Mouse (Mus musculus) neural tube, embryonic 13.5 days (tissue): ENCODE results near the gene Arf3. TPM values are rescaled to one million over a fixed set of nuclear protein-coding genes. Genes with fewer than 3 reads are reported as not detected.

Source experiments
- ATAC-seq: fragments of 200-750 bp; cut with Nextera tagmentation; 2 replicates; pipeline ENCODE4 v1.8.0; 2017; ENCODE audit warnings: low read depth, mild to moderate bottlenecking, moderate TSS enrichment, moderate library complexity
- H3K27ac ChIP-seq: fragments of 300-500 bp; sonication (generic); replicated peaks from 2 replicates; pipeline ENCODE4 v1.5.1; 2015; ENCODE audit warnings: moderate library complexity, mild to moderate bottlenecking, inconsistent platforms
- H3K27me3 ChIP-seq: fragments of 300-500 bp; sonication (generic); 2 replicates; pipeline ENCODE4 v1.6.1; 2015; ENCODE audit warnings: mild to moderate bottlenecking, inconsistent platforms
- H3K36me3 ChIP-seq: fragments of 300-500 bp; sonication (generic); 2 replicates; pipeline ENCODE4 v1.6.1; 2015; ENCODE audit warnings: mild to moderate bottlenecking, inconsistent platforms
- H3K4me1 ChIP-seq: fragments of 300-500 bp; sonication (generic); replicated peaks from 2 replicates; pipeline ENCODE4 v1.6.1; 2015; ENCODE audit warnings: inconsistent platforms
- H3K4me2 ChIP-seq: fragments of 300-500 bp; sonication (generic); 2 replicates; pipeline ENCODE4 v1.6.1; 2015; ENCODE audit warnings: inconsistent platforms, mild to moderate bottlenecking, moderate library complexity
- H3K4me3 ChIP-seq: fragments of 300-500 bp; sonication (generic); 2 replicates; pipeline ENCODE4 v1.5.1; 2015; ENCODE audit warnings: mild to moderate bottlenecking, inconsistent platforms
- H3K9ac ChIP-seq: fragments of 300-500 bp; sonication (generic); 2 replicates; pipeline ENCODE4 v1.6.1; 2015; ENCODE audit warnings: moderate library complexity, mild to moderate bottlenecking, inconsistent platforms
- H3K9me3 ChIP-seq: fragments of 300-500 bp; sonication (generic); 2 replicates; pipeline ENCODE4 v1.6.1; 2016; ENCODE audit warnings: inconsistent platforms
- WGBS: fragments of 180-500 bp; shearing (Covaris S2); methylation state at CpG from one replicate; pipeline ENCODE4 v1.1.7; 2015; 5-methylcytosine and 5-hydroxymethylcytosine counted together
- polyA plus RNA-seq: library from polyadenylated mRNA; unstranded; fragments of >200 nt; fragmentation: Nextera tagmentation; extraction: Ambion mirVana; gene quantifications from 2 replicates; pipeline ENCODE4 v1.2.1, GENCODE M21; 2015

Gene Arf3
- polyA plus RNA-seq, 1 experiment from 2014 or later, result 74.9 TPM

DNA sequence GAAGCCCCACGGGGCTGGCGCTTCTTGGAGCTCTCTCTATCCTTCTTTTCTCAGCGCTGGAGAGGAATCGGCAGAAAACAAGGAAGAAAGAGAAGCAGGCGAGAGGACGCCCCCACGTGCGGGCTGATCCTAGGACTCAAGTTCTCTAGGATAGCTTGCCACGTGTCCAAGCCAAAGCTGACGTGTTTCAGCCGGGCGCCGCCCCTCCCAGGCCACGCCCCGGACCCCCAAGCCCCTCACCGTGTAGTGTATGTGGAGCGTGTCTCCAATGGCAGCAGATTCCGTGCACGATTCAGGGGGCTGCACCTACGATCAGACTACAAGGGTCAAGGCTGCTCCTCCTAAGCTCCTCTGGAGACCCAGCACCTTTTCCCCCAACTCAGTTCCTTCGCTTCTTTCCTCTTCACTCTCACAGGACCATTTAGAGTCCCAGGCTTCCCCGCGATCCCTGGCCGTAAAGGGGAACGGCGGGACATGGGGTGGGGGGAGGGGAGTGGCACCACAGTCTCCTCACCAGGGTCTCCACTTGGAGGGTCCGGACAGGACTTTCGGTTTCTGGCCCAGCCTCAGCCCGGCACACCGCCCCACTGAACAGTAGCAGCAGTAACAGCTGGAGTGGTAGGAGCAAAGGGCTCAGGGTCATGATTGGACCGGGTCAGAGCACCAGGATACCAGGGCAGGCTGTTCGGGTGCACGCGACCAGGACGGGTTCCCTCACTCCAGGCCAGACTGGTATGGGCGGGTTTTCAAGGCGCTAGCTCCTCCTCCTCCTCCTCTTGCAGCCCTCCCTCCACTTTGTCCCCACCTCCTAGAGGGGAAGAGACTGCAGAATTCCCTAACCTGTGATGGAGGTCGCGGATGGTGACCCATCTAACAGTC lies 35.3 kb downstream of the Arf3 start, which contains the start of gene Fkbp11:
Gene Fkbp11, minus strand, starts transcription at position 756 of the 879 bp plus-strand sequence.
- Histone ChIP-seq H3K4me3 (peak within 1 kb of the TSS; percentile 40), H3K27ac (no peak within 1 kb of the TSS), H3K9me3 (no peaks in the 10 kb centered on the region), H3K4me2 (peak within 1 kb of the TSS; percentile 71), H3K9ac (peak within 1 kb of the TSS; percentile 63), H3K36me3 (no peaks in the 10 kb centered on the region), H3K27me3 (peaks cover 29% of the 10 kb centered on the region), H3K4me1 (peaks cover 30% of the 10 kb centered on the region)
- under 1% methylated on average over 39 of the region's 39 CpGs for WGBS
- ATAC-seq, result peak; percentile 80

DNA sequence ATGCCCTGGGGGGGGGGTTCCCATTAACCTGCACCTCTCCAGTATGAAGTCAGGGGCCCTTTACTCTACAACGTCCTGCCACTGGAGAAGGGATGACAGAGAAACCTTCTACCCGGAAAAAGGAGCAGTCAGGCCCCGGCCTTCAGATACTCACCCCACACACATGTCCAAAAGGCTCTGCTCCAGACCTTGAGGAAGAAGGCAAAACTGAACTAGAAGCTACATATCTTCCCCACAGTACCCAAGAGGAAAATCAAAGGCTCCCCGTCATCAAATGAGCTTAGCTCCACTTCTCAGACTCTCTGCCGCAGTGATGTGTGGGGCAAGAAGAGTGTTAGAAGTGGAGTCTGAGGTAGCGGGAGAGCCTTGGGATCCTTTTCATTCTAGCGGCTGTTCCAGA lies 36.3 kb downstream of the Arf3 start:
- no peaks in the 10 kb centered on the region for H3K9me3 ChIP-seq
- H3K27me3 ChIP-seq, result peaks cover 29% of the 10 kb centered on the region
- peak overlapping the region; percentile 63 for H3K9ac ChIP-seq
- 46% methylated on average over 7 of the region's 7 CpGs for WGBS
- peaks cover 30% of the 10 kb centered on the region for H3K4me1 ChIP-seq
- ATAC-seq, result no peak
- H3K4me3 ChIP-seq, result peak overlapping the region; percentile 40
- H3K36me3 ChIP-seq, result no peaks in the 10 kb centered on the region
- H3K27ac ChIP-seq, result no peak overlapping the region
- H3K4me2 ChIP-seq, result peak overlapping the region; percentile 71

DNA sequence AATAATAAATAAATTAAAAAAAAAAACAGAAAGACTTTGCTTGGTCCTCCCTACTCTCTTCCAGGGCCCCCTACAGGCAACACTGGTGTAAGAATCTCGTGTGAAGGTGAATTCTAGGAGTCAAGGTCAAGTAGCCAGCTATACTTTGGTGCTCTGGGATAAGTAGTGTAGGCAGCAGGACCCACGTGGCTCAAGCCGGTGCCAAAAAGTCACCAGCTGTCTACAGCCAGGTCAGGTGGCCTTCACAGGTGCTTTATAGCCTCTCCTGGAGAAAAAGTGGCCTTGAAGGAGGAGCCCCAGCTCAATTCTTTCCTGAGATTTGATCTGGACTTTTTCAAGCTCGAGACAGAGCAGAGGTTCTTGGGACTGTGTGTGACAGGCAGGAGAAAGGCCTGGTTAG lies 36.9 kb downstream of the Arf3 start:
- Histone ChIP-seq H3K4me3 (no peak overlapping the region), H3K4me1 (peaks cover 30% of the 10 kb centered on the region), H3K27me3 (peaks cover 29% of the 10 kb centered on the region), H3K9me3 (no peaks in the 10 kb centered on the region), H3K9ac (no peak overlapping the region), H3K4me2 (no peak overlapping the region), H3K27ac (no peak overlapping the region), H3K36me3 (no peaks in the 10 kb centered on the region)
- WGBS, result 86% methylated on average over 4 of the region's 4 CpGs
- no peak for ATAC-seq

DNA sequence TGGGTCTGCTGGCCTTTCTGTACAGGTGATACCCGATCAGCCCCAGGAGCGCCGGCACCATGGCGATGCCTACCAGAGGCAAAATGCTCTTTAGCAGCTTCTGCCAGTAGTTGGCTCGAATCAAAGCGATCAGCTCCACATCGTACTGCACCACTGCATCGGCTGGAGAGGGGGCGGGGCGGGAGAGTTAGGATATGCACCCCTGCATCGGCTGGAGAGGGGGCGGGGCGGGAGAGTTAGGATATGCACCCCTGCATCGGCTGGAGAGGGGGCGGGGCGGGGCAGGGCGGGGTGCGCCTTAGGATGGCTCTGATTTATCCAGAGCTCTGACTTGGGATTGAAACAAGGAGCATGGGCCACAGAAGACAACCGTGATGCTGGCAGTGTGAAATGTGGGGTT lies 38.6 kb downstream of the Arf3 start:
- Histone ChIP-seq H3K4me3 (no peak overlapping the region), H3K27me3 (peaks cover 29% of the 10 kb centered on the region), H3K4me2 (peak overlapping the region; percentile 21), H3K9ac (no peak overlapping the region), H3K27ac (no peak overlapping the region), H3K4me1 (peaks cover 30% of the 10 kb centered on the region), H3K36me3 (no peaks in the 10 kb centered on the region), H3K9me3 (no peaks in the 10 kb centered on the region)
- no peak for ATAC-seq
- WGBS, result 38% methylated on average over 19 of the region's 19 CpGs

DNA sequence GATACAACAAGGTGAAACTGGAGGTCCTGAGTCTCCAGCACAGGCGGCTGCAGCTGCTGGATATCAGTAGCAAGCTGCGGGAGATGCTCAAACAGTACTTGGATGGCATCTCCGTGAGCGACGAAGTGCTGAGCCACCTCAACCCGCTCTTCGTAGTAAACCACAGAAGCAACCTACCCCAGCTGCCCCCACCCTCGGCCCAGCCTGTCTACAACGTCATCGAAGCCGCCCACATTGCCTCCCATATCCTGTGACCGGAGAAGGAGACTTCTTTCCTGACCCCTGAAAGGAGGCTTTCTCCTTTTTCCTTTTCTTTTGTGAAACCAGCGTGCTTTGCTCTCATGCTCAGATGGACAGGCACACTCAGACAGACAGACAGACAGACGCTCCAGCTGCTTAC lies 40.2 kb downstream of the Arf3 start:
- H3K9ac ChIP-seq, result no peak overlapping the region
- peaks cover 20% of the 10 kb centered on the region for H3K4me1 ChIP-seq
- peaks cover 15% of the 10 kb centered on the region for H3K27me3 ChIP-seq
- 74% methylated on average over 14 of the region's 14 CpGs for WGBS
- H3K27ac ChIP-seq, result no peak overlapping the region
- H3K4me2 ChIP-seq, result no peak overlapping the region
- no peaks in the 10 kb centered on the region for H3K36me3 ChIP-seq
- H3K4me3 ChIP-seq, result no peak overlapping the region
- no peak for ATAC-seq
- no peaks in the 10 kb centered on the region for H3K9me3 ChIP-seq

DNA sequence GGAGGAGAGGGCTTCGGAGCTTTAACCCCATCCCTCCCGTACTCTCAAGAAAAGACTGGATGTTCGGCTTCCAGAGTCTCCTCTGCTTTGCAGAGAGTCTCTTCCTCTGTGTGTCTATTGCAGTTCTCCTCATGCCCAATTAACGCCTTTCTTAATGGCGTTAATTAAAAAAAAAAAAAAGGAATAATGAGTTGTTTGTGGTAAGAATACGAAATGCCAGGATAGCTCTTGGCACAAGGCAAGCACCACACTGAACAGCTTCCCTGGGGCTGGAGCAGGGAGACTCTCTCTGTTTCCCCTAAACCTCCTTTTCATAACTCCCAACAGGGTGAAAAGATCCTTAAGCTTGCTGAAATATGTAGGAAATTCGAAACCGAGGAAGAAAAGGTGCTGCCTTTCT lies 40.8 kb downstream of the Arf3 start:
- H3K27me3 ChIP-seq, result peaks cover 14% of the 10 kb centered on the region
- ATAC-seq, result no peak
- no peak overlapping the region for H3K9ac ChIP-seq
- no peak overlapping the region for H3K4me3 ChIP-seq
- 79% methylated on average over 8 of the region's 8 CpGs for WGBS
- no peaks in the 10 kb centered on the region for H3K36me3 ChIP-seq
- no peaks in the 10 kb centered on the region for H3K9me3 ChIP-seq
- H3K4me2 ChIP-seq, result no peak overlapping the region
- no peak overlapping the region for H3K27ac ChIP-seq
- H3K4me1 ChIP-seq, result peaks cover 13% of the 10 kb centered on the region

DNA sequence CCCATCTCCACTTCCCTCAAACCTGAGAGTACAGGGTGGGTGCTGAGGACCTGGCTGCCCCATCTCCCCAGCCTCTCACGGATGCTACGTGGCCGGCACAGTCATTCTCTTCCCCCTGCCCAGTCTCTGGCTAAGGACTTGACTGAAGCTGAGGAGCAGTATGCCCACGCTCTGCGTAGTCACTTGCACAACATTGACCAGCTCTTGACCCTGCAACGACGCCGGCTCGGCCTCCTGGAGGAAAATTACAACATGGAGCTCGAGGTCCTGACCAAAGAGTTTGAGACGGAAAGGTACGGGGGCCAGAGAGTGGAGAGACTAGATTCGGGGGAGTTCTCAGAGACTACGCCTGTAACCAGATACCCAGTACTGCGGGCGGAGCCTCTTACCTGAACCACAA lies 45.7 kb downstream of the Arf3 start:
- no peak overlapping the region for H3K4me2 ChIP-seq
- 64% methylated on average over 16 of the region's 16 CpGs for WGBS
- H3K4me3 ChIP-seq, result no peak overlapping the region
- H3K27me3 ChIP-seq, result no peaks in the 10 kb centered on the region
- H3K9ac ChIP-seq, result no peak overlapping the region
- no peak overlapping the region for H3K27ac ChIP-seq
- no peaks in the 10 kb centered on the region for H3K36me3 ChIP-seq
- no peaks in the 10 kb centered on the region; the same call in 1 of the 2 replicates for H3K4me1 ChIP-seq
- H3K9me3 ChIP-seq, result no peaks in the 10 kb centered on the region
- ATAC-seq, result no peak

DNA sequence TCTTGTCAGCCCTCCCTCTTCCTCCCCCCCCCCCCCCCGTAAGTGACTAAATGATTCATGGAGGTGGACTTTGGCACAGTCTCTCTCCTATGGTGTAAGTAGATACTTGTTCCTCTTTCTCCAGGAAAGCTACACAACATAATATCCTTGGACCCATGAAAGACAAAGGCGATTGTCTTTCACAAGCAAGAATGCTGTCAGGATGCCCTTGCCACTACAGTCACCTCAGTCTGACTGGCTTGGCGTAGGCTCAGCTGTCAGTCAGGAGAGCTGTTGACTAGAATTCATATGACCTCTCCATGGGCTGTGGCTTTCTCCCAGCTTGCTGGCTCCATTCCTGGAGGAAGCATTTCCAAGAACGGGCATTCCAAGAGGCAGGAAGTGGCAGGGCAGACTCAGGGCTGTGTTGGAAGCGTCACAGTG lies 48.8 kb downstream of the Arf3 start:
- H3K36me3 ChIP-seq, result no peaks in the 10 kb centered on the region
- no peak overlapping the region for H3K4me3 ChIP-seq
- 75% methylated on average over 5 of the region's 5 CpGs for WGBS
- H3K27ac ChIP-seq, result no peak overlapping the region
- no peaks in the 10 kb centered on the region for H3K27me3 ChIP-seq
- H3K4me2 ChIP-seq, result no peak overlapping the region
- ATAC-seq, result no peak
- H3K4me1 ChIP-seq, result no peaks in the 10 kb centered on the region
- H3K9me3 ChIP-seq, result no peaks in the 10 kb centered on the region
- H3K9ac ChIP-seq, result no peak overlapping the region

DNA sequence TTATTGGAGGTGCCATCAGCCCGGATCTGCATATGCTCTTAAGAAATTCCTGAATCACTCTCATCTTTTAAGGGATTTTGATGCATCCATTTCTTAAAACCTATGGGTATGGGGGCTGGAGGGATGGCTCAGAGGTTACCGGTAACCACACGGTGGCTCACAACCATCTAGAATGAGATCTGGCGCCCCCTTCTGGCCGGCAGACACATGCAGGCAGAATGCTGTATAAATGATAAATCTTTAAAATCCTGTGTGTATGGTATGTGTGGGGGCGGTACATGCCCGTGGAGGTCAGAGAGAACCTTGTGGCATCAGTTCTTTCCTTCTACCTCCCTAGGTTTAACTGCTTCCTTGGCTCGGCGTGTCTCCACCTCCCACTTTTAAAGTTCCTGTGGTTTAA lies 52.6 kb downstream of the Arf3 start:
- Histone ChIP-seq H3K9ac (no peak overlapping the region), H3K4me2 (no peak overlapping the region), H3K4me1 (peaks cover 6% of the 10 kb centered on the region), H3K4me3 (no peak overlapping the region), H3K27ac (no peak overlapping the region), H3K27me3 (peaks cover 10% of the 10 kb centered on the region; the same call in 1 of the 2 replicates), H3K9me3 (no peaks in the 10 kb centered on the region), H3K36me3 (no peaks in the 10 kb centered on the region)
- WGBS, result 12% methylated on average over 9 of the region's 9 CpGs
- no peak for ATAC-seq

DNA sequence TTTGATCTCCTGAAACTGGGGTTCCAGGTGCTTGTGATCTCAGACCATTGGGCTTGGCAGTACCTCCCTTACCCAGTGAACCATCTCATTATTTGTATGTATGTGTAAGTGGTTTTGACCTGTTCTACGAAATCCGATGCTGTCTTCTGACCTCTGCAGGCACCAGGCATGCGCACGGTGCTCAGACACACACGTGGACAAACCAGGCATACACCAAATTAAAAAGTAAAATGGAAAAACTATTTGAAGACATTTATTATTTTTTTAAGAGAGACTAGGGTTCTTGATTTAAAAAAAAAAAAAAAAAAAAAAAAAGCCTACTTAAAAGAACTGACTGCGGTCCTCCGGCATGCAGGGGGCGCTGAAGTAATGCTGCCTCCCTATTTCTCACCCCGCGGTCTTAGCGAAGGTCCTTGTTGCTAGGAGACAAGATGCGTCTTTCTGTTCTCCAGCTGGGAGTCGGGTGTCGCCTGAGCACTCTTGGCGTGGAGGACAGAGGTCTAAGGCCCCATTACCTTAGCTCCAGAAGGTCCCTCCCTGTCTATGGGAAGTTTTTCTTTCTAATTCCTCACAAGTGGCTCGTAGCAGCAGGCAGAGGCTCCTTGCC lies 55.1 kb downstream of the Arf3 start, which contains the start of gene Ccdc65:
Gene Ccdc65, plus strand, starts transcription at position 442 of the 607 bp plus-strand sequence.
- peak within 1 kb of the TSS; percentile 34 for H3K4me3 ChIP-seq
- H3K4me1 ChIP-seq, result peaks cover 6% of the 10 kb centered on the region
- H3K27ac ChIP-seq, result no peak within 1 kb of the TSS
- no peaks in the 10 kb centered on the region for H3K9me3 ChIP-seq
- peak within 1 kb of the TSS; percentile 52 for H3K4me2 ChIP-seq
- peak; percentile 69; the same call in 1 of the 2 replicates for ATAC-seq
- peak within 1 kb of the TSS; percentile 47 for H3K9ac ChIP-seq
- no peaks in the 10 kb centered on the region for H3K36me3 ChIP-seq
- 20% methylated on average over 16 of the region's 16 CpGs for WGBS
- H3K27me3 ChIP-seq, result peaks cover 29% of the 10 kb centered on the region

DNA sequence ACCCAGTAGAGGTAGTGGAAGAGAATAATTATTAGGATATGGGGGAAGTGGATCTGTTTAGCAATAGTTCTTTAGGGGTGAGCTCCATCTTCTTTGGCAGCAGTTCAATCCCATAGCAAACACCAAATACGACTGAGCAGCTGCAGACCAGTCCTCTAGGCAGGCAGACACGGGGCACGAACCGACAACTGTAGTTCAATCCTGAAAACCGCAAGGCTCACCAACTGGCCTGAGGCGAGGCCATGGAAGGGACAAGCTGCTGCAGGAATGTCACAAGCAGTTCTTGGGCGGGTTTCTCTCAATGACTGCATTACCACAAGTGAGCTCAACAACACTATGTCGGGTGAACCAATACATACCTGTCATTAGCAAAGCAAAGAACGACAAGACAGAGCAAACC lies 58.7 kb downstream of the Arf3 start:
- H3K36me3 ChIP-seq, result no peaks in the 10 kb centered on the region
- no peak for ATAC-seq
- H3K9me3 ChIP-seq, result no peaks in the 10 kb centered on the region
- peaks cover 62% of the 10 kb centered on the region for H3K27me3 ChIP-seq
- 69% methylated on average over 9 of the region's 9 CpGs for WGBS
- no peak overlapping the region for H3K4me3 ChIP-seq
- H3K27ac ChIP-seq, result no peak overlapping the region
- H3K9ac ChIP-seq, result no peak overlapping the region
- H3K4me1 ChIP-seq, result peaks cover 13% of the 10 kb centered on the region
- H3K4me2 ChIP-seq, result no peak overlapping the region
